Mouse (Mus musculus) C2C12 (cell line): ENCODE data around the gene Nell1.

ENCODE experiments used
- CEBPB ChIP-seq: IDR thresholded peaks from one replicate; pipeline ENCODE4 v1.6.1; 2011; ENCODE audit warnings: low read depth, mild to moderate bottlenecking, control low read depth, moderate library complexity
- CTCF ChIP-seq: IDR thresholded peaks from one replicate; pipeline ENCODE4 v1.5.1; 2011; ENCODE audit not compliant: control insufficient read depth, insufficient read depth, insufficient read length
- MAX ChIP-seq: IDR thresholded peaks from one replicate; pipeline ENCODE4 v1.6.1; 2011; ENCODE audit warnings: mild to moderate bottlenecking, control low read depth
- MYOD1 ChIP-seq: IDR thresholded peaks from one replicate; pipeline ENCODE4 v1.6.1; 2011; ENCODE audit warnings: low read depth; ENCODE audit not compliant: control insufficient read depth, insufficient read length
- MYOG ChIP-seq: IDR thresholded peaks from one replicate; pipeline ENCODE4 v1.6.1; 2011; ENCODE audit not compliant: control insufficient read depth, insufficient read length; ENCODE audit errors: extremely low read depth
- USF1 ChIP-seq: IDR thresholded peaks from one replicate; pipeline ENCODE4 v1.6.1; 2011; ENCODE audit warnings: low read depth, mild to moderate bottlenecking, control low read depth, moderate library complexity

- TF ChIP-seq CTCF (no peak), CEBPB (no peak), MYOD1 (no peak), MYOG (no peak), USF1 (no peak), MAX (no peak)
These were observed 455.1 kb downstream of the Nell1 start for GRCm38 (mm10) chr7:50429725-50430124.
